Mouse (Mus musculus) adrenal gland, adult 8-10 months (tissue): ENCODE results near the gene Rab3ip. TPM values are rescaled to one million over a fixed set of nuclear protein-coding genes. Genes with fewer than 3 reads are reported as not detected.

Source experiments
- DNase-seq: peaks from one replicate; pipeline ENCODE4 v3.0.0; 2022
- total RNA-seq, 4 experiments: library from RNA; stranded (reverse); gene quantifications; 2 replicates each; pipeline ENCODE4 v1.2.4; 2022

The Rab3ip gene
- total RNA-seq: 10 to 100 TPM; 32.8 to 50.0 (median 37.1) TPM

GRCm38 (mm10) chr10:116950009-116950769 is at the start of gene Rab3ip:
TSS of gene Rab3ip (minus strand) at chr10:116950769.
- DNase-seq: peak; percentile 75

- DNase-seq: no peak
These were observed 48.3 kb upstream of the Rab3ip start for GRCm38 (mm10) chr10:116998716-116999455.

- DNase-seq: peak; percentile 92
These were observed 45.6 kb upstream of the Rab3ip start for GRCm38 (mm10) chr10:116996236-116996600.

DNA sequence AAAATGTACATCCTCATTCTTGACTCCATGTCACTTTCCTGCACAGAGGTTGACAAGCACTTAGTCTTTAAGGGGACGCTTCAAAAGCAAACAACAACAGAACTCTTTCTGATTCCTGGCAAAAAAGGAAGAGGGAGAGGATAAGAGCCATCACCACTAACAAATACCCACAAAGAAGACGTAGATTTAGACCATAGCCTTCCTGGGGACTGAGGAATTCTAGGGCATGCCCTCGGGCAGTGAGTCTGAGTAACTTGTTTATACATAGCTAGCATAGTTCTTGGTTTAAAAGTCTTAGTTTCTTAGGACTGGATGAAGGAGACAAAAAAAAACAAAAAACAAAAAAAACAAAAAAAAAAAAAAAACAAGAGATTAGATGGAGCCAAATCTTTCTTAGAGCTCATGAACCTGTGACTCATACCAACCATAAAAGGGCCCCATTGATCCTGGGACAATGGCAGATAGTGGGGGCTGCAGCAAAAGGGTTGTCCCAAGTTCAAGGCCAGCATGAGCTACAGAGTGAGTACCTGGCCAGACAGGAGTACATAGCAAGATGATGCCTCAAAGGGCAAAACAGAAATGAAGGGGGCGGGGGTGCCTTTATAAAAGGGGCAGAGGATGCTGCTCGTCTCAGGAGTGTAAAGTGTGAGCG is 45.1 kb upstream of the Rab3ip start:
- DNase-seq: no peak

DNA sequence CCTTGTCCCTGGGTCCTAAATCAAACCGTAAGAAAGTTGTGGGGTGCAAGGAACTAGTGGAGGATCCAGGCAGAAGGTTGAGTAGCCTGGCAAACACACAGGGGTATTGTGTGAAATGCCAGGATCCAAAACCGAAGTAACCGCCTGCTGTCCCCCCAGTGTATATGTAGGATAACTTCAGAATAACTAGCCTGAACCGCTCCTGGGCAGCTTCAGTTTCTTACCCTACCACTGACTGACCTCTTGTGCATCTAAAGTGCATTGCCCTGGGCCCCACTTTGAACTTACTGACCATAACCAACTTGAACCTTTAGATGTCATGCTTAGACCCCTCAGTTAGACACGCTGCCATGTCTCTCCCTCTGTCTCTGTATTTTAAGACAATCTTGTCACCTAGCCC is 44.6 kb upstream of the Rab3ip start:
- no peak for DNase-seq

DNA sequence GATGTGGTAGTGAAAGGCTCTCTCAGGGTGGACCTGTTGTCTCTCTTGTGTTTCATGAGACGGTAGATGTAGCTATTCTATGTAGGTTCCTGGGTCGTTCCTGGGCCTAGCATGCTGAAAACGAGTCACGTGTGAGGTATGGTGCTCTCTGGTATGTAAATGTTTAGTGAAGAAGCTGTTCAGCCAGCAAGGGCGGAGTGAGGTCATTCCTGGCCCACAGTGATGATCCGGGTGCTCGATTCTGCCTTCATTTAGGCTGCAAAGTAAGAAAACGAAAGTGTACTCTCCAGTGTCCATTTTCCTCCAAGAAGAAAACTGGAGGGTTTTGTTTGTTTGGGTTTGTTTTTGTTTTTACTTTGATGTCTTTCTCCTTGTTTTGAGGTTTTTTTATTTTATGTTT is 43.4 kb upstream of the Rab3ip start:
- no peak for DNase-seq

DNA sequence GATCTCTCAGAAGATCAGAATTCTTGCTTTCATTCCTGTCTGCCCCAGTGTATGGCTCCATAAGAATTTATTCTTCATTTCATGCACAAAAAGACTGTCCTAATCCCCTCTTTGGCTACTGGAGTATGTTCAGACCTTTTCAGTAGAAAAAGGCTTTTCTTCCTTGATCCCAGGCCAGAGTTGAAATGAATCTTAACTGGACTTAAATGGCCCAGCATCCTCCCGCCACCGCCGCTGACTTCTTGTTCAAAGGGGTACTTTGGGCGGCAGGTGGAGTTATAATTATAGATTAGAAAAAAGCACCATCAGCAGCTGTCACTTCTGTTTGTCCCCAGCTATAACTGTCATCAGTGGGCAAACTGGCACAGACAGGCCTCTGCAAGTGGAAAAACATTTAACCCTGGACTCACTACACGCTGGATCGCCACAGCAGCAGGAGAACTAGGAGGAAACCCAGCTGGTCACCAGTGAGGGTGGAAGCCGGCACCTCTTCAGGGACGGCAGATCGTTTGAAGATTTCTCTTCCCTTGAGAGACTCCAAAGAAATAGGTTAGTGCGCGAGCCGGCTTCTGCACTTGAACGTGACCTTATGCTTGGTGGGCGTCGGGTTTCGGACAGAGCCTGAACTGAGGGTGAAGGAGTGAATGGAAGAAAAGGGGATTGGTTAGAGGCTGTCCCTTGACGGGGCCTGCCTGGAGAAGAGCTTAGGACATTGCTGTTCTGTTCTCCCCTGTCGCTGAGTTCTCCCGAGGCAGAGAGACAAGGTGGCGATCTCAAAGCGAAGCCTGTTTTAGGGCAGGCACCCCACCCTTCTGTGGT is 35.9 kb upstream of the Rab3ip start, which contains the start of gene Best3:
Best3 (plus strand) TSS at position 51 of the 819 bp plus-strand sequence.
- no peak for DNase-seq

DNA sequence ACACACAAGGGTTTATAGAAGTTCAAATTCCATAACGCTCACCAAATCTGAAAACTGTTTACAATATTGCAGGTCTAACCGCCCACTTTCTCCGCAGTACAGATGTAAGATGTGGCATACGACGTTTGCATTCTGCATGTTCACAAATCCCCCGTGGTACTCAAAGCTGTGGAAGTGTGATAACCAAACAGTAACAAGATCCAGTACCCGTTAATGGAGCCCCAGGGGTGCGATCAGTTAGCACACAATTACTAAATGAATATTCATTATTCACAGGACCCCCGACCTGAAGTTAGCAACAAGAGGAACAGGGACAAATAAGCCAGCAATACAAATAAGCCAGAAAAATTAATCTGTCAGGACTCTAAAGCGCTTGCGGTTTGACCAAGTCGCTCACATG is 34.3 kb upstream of the Rab3ip start:
- no peak for DNase-seq

GRCm38 (mm10) chr10:116982526-116982925 is 32.0 kb upstream of the Rab3ip start:
- no peak for DNase-seq

GRCm38 (mm10) chr10:116980888-116981287 is 30.3 kb upstream of the Rab3ip start:
- DNase-seq: no peak

DNA sequence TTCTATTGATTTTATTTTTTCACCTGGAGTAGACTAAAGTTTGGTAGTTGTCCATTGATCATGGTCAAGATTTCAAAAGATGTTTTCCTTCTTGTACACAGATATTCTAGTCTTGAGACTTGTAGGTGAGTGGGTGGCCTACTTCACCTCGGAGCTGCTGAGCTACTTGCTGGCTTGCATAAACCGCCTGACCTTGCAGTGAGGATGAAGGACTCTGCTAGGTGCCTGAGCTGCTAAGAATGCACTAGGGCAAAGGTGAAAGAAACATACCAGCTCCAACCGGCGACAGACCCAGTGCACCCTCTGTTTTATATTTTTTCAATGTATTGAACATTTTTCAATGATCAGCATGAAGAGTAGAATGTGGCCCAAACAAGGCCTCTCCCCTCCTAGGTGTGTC is 29.7 kb upstream of the Rab3ip start:
- no peak for DNase-seq

- peak; percentile 18 for DNase-seq
These were observed 28.3 kb upstream of the Rab3ip start for GRCm38 (mm10) chr10:116978841-116979240.

DNA sequence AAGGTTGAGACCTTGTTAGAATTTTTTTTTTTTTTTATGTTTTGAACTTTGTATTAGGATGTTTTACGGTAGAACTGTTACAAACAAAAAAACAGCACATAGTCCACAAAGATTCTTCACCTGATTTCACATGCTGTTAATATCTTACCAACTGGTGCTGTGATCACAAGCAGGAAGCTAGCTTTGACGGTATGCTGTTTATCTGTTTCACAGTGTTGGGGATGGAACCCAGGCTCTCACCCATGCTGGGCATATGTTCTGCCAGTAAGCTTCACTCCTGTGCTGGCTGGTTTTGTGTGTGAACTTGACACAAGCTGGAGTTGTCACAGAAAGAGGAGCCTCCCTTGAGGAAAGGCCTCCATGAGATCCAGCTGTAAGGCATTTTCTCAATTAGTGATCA is 27.3 kb upstream of the Rab3ip start:
- no peak for DNase-seq

DNA sequence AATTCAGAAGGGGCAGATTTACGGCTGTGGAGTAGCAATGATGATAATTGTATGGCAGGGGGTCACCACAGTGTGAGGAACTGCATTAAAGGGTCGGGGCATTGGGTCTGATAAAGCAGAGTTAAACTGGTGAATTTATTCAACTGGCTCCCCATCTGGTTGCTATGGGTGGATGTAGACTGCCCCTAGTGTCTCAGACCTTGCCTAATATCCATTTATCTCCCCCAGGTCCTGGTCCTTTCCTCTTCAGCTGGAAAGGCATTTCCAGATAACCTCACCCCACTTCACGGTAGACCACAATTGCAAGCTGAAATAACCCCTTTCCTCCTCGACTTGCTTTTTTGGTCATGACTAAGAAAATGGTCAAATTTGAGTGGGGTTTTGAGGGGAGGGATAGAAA is 26.9 kb upstream of the Rab3ip start:
- no peak for DNase-seq

DNA sequence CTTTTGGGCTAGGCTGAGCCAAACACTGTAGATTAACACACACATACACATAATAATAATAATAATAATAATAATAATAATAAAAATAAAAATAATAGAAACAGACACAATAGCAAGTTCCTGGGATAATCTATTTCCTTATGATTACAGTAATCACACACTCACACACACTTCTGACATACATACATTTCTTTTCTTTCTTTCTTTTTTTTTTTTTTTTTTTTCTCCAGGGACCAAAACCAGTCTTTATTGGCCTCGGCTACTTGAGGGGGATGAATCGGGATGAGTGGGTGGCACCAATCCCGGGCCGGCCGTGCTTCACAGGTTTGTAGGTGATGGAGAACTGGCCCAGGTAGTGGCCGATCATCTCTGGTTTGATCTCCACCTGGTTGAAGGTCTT is 21.9 kb upstream of the Rab3ip start, which contains the start of gene Gm10271:
Gm10271 (minus strand) TSS at position 101 of the 400 bp plus-strand sequence.
- DNase-seq: no peak

DNA sequence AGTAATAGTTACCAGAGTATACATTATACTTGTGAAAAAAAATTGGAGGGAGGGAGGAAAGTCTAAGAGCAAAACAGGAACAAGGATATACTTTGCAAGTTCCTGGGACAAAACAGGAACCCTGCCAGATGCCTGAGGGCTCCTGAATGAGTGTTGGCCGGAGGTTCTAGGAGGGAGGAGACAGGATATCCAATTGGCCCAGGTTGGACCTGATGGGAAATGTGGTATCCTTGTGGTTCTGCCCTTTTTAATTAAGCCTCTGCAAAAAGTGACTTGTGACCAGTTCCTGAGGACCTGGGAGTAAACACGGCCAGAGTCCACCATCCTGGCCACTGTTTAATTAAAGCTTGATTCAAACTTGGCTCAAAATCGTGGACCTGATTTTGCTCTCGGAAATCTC is 18.2 kb upstream of the Rab3ip start:
- DNase-seq: no peak

GRCm38 (mm10) chr10:116966065-116966464 is 15.5 kb upstream of the Rab3ip start:
- DNase-seq: no peak

DNA sequence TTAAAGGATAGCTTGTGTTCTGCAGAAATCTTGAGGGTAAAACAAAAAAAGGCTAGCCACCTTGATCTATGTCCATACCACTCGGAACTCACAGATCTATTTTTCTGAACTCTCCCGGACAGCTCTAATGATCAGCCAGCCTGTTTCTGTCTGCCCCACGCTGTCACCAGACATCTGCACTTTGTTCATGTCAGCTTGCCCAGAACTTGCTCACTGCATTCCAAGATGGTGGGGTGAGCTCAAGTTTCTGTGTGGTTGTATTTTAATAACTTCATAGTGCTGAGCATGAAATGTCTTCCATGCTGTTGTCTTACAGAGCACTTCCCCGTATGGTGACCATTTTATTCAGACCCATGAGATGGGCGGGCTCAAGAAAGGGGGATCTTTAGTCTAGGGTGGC is 14.7 kb upstream of the Rab3ip start:
- no peak for DNase-seq

- no peak for DNase-seq
These were observed 14.0 kb upstream of the Rab3ip start for GRCm38 (mm10) chr10:116964571-116964970.

DNA sequence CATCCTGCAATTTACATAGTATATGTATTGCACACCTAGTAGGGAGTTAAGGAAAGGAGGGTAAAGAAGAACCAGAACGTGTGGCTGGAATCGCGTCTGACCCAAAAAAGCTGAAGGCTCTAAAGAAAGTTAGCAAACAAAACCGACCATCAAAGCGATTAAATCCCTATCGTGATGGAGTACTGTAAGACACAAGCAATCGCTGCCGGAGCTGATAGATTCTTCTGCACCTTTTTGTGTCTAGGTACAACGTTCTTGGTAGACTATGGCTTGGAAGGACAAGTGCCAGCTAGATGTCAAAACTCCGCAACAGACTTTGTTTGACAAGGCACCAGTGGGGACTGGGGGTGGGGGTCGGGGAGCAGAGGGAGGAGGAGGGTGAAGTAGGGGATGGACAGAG is 13.5 kb upstream of the Rab3ip start:
- DNase-seq: no peak

GRCm38 (mm10) chr10:116962803-116963202 is 12.2 kb upstream of the Rab3ip start:
- DNase-seq: no peak

DNA sequence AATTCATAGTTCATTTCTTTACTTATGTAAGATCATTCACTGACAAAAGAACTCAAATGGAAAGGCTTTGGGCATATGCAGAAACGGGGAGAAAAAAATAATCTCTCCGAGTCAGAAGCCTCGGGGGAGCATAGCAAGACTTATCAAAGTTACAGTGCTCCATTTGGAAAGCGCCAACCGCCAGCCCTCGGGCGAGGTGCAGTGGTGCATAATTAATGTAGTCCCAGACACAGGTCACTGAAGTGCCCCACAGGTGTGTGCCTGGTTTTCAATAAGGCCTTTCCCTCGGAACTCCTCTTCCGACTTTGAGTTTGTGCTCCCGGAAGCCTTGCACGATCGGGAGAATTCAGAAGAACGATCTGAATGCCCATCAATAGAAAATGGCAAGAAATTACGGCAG is 11.6 kb upstream of the Rab3ip start:
- no peak for DNase-seq
